Mouse (Mus musculus) v-Abl transformed pro-B cells (cell line): Measurements from ENCODE around the gene Adprm.

Experiments
- in situ Hi-C, 2 experiments: fragments of 400-800 bp; cut with MboI; formaldehyde crosslinking; loops; one replicate each; pipeline ENCODE4 v1.15.1; 2025; ENCODE audit not compliant: unreplicated experiment in 2 of 2

Adprm gene

GRCm38 (mm10) chr11:66998467-66999403 is 53.7 kb downstream of the Adprm start:
- in situ Hi-C loops, result no loop called here

GRCm38 (mm10) chr11:66996446-66996845 is 55.9 kb downstream of the Adprm start:
- in situ Hi-C loops, result no loop called here

- in situ Hi-C loops, result no loop called here
These were observed 58.7 kb downstream of the Adprm start for GRCm38 (mm10) chr11:66993674-66994073.

GRCm38 (mm10) chr11:66992150-66992549 is 60.2 kb downstream of the Adprm start:
- in situ Hi-C loops, result no loop called here
